Comparison of ENCODE assay signal across 24 mouse cellular contexts in genomic region chr13:29616654-29617171, GRCm38 (mm10).
DNase-seq lines count a peak whose midpoint lies in the region; ATAC-seq and TF ChIP-seq lines count a peak whose summit lies in the region.
"Had no signal": no experiment of that assay in that cellular context is flagged by ENCODE, and none has a peak within 500 bp of the region (broad histone marks: within the 10 kb centered on the region; RNA-seq: fewer than 3 reads in every experiment).

No protein-coding gene starts in this region.

- peaks cover 49% of the 10 kb centered on the region for H3K4me1 ChIP-seq in heart, embryonic 12.5 days (replicated peaks)
- H3K4me1 ChIP-seq in heart, adult 2 months (ENCODE audit: control insufficient read depth, insufficient read depth, low read length) = no peaks in the 10 kb centered on the region
- H3K4me1 ChIP-seq in midbrain, embryonic 11.5 days (ENCODE audit: control insufficient read depth, insufficient read depth, low read length) = no peaks in the 10 kb centered on the region
- peaks cover 10% of the 10 kb centered on the region; the same call in 1 of the 2 replicates for H3K4me1 ChIP-seq in midbrain, embryonic 16.5 days (ENCODE audit: control insufficient read depth, insufficient read depth, low read length)
- peaks cover 8 to 13% of the 10 kb centered on the region in 2 experiments; a peak in 3 of 4 replicates for H3K4me1 ChIP-seq in liver, embryonic 14.5 days (replicated peaks; ENCODE audit: control insufficient read depth in 2 of 2, insufficient read depth in 2 of 2, low read length in 1 of 2)
- H3K4me1 ChIP-seq in forebrain, embryonic 11.5 days (replicated peaks; ENCODE audit: control insufficient read depth, insufficient read depth, low read length) = peaks cover 5% of the 10 kb centered on the region; the same call in 1 of the 2 replicates
- no peaks in the 10 kb centered on the region for H3K4me1 ChIP-seq in forebrain, postnatal 0 days (ENCODE audit: insufficient read depth)
- H3K4me1 ChIP-seq: embryonic facial prominence, embryonic 15.5 days; forebrain, embryonic 15.5 days had no signal

- TF ChIP-seq EP300 in heart, adult 2 months (IDR thresholded peaks at IDR 0.05; ENCODE audit: insufficient read depth, low read depth, low read length) = no peak
- peak; percentile 57 for TF ChIP-seq EP300 in liver, embryonic 14.5 days (IDR thresholded peaks at IDR 0.05; ENCODE audit: low read depth)

- no peak overlapping the region for H3K4me2 ChIP-seq in heart, embryonic 12.5 days
- H3K4me2 ChIP-seq in midbrain, embryonic 11.5 days = no peak overlapping the region
- H3K4me2 ChIP-seq in midbrain, embryonic 16.5 days (ENCODE audit: low read length) = no peak overlapping the region
- H3K4me2 ChIP-seq in liver, embryonic 14.5 days (ENCODE audit: low read depth) = peak overlapping the region; percentile 25; the same call in 1 of the 2 replicates
- H3K4me2 ChIP-seq in forebrain, embryonic 11.5 days (ENCODE audit: low read depth, low read length, severe bottlenecking) = no peak overlapping the region
- H3K4me2 ChIP-seq in forebrain, postnatal 0 days (ENCODE audit: low read depth) = no peak overlapping the region
- H3K4me2 ChIP-seq: embryonic facial prominence, embryonic 15.5 days; forebrain, embryonic 15.5 days; heart, embryonic 13.5 days; hindbrain, embryonic 12.5 days had no signal

- TF ChIP-seq POLR2A in heart, adult 2 months (IDR thresholded peaks at IDR 0.05; ENCODE audit: insufficient read depth, low read depth, low read length) = no peak

- H3K27me3 ChIP-seq in heart, embryonic 12.5 days (replicated peaks) = no peaks in the 10 kb centered on the region
- no peaks in the 10 kb centered on the region for H3K27me3 ChIP-seq in heart, adult 2 months (ENCODE audit: control insufficient read depth, insufficient read depth, low read length)
- H3K27me3 ChIP-seq in midbrain, embryonic 11.5 days (ENCODE audit: control insufficient read depth, insufficient read depth, low read length) = no peaks in the 10 kb centered on the region
- no peaks in the 10 kb centered on the region for H3K27me3 ChIP-seq in midbrain, embryonic 16.5 days (ENCODE audit: control insufficient read depth, insufficient read depth, low read depth, low read length)
- H3K27me3 ChIP-seq in liver, embryonic 14.5 days (ENCODE audit: control insufficient read depth, insufficient read depth, low read length) = no peaks in the 10 kb centered on the region
- no peaks in the 10 kb centered on the region for H3K27me3 ChIP-seq in forebrain, embryonic 11.5 days (ENCODE audit: control insufficient read depth, insufficient read depth, low read length)
- no peaks in the 10 kb centered on the region for H3K27me3 ChIP-seq in forebrain, postnatal 0 days (ENCODE audit: insufficient read depth, low read length)
- H3K27me3 ChIP-seq: embryonic facial prominence, embryonic 15.5 days; forebrain, embryonic 15.5 days; heart, embryonic 13.5 days; hindbrain, embryonic 12.5 days had no signal

- peak overlapping the region; percentile 14; the same call in 1 of the 2 replicates for H3K27ac ChIP-seq in heart, embryonic 12.5 days (ENCODE audit: poor library complexity, severe bottlenecking)
- H3K27ac ChIP-seq in heart, adult 2 months = no peak overlapping the region
- H3K27ac ChIP-seq in midbrain, embryonic 11.5 days (ENCODE audit: low read depth, low read length) = no peak overlapping the region
- H3K27ac ChIP-seq in midbrain, embryonic 16.5 days (ENCODE audit: low read length) = no peak overlapping the region
- no peak overlapping the region for H3K27ac ChIP-seq in liver, embryonic 14.5 days
- no peak overlapping the region for H3K27ac ChIP-seq in forebrain, embryonic 11.5 days (ENCODE audit: low read depth, low read length)
- no peak overlapping the region for H3K27ac ChIP-seq in forebrain, postnatal 0 days (ENCODE audit: low read depth, low read length)
- H3K27ac ChIP-seq: embryonic facial prominence, embryonic 15.5 days; forebrain, embryonic 10.5 days; forebrain, embryonic 15.5 days; heart, embryonic 13.5 days; hindbrain, embryonic 12.5 days; hindbrain, postnatal 0 days had no signal

- no peak for TF ChIP-seq CTCF in heart, adult 2 months (IDR thresholded peaks at IDR 0.05)
- no peak for TF ChIP-seq CTCF in liver, embryonic 14.5 days (IDR thresholded peaks at IDR 0.05; ENCODE audit: low read depth)
- no peak for TF ChIP-seq CTCF in forebrain, postnatal 0 days (IDR thresholded peaks at IDR 0.05; ENCODE audit: low read depth)

- DNase-seq in heart, adult 2 months = no peak
- DNase-seq in midbrain, embryonic 11.5 days (ENCODE audit: low spot score, missing footprints) = peak; percentile 41
- DNase-seq in liver, embryonic 14.5 days (ENCODE audit: low read depth in 3 of 3, low spot score in 3 of 3) = no peak
- DNase-seq in forebrain, embryonic 11.5 days (ENCODE audit: low spot score) = no peak
- DNase-seq in forebrain, postnatal 0 days = no peak
- DNase-seq: adrenal gland, postnatal 10 days; B cell, adult 2 months; cerebellum, adult 2 months; cerebellum, postnatal 10 days; gastrocnemius, postnatal 10 days; heart, postnatal 10 days; heart, postnatal 4 days had no signal

- H3K9ac ChIP-seq in heart, embryonic 12.5 days = no peak overlapping the region
- H3K9ac ChIP-seq in heart, adult 2 months (ENCODE audit: low read depth, low read length) = no peak overlapping the region
- H3K9ac ChIP-seq in midbrain, embryonic 11.5 days (ENCODE audit: low read length) = no peak overlapping the region
- no peak overlapping the region for H3K9ac ChIP-seq in midbrain, embryonic 16.5 days (ENCODE audit: low read depth, low read length)
- no peak overlapping the region for H3K9ac ChIP-seq in liver, embryonic 14.5 days (replicated peaks)
- H3K9ac ChIP-seq in forebrain, embryonic 11.5 days (ENCODE audit: low read length) = no peak overlapping the region
- H3K9ac ChIP-seq in forebrain, postnatal 0 days = no peak overlapping the region
- H3K9ac ChIP-seq: embryonic facial prominence, embryonic 15.5 days; forebrain, embryonic 15.5 days; heart, embryonic 13.5 days; hindbrain, embryonic 12.5 days had no signal

- no peaks in the 10 kb centered on the region for H3K79me2 ChIP-seq in heart, adult 2 months (replicated peaks; ENCODE audit: control insufficient read depth, insufficient read depth, low read length)

- no peaks in the 10 kb centered on the region for H3K9me3 ChIP-seq in heart, embryonic 12.5 days (replicated peaks)
- H3K9me3 ChIP-seq in midbrain, embryonic 11.5 days (ENCODE audit: control insufficient read depth, low read length) = no peaks in the 10 kb centered on the region
- H3K9me3 ChIP-seq in midbrain, embryonic 16.5 days (replicated peaks; ENCODE audit: control insufficient read depth, low read length, poor library complexity, severe bottlenecking) = no peaks in the 10 kb centered on the region
- no peaks in the 10 kb centered on the region for H3K9me3 ChIP-seq in liver, embryonic 14.5 days (ENCODE audit: control insufficient read depth, low read length)
- H3K9me3 ChIP-seq in forebrain, embryonic 11.5 days (ENCODE audit: control insufficient read depth, low read length) = no peaks in the 10 kb centered on the region
- H3K9me3 ChIP-seq in forebrain, postnatal 0 days (ENCODE audit: low read length) = no peaks in the 10 kb centered on the region
- H3K9me3 ChIP-seq: embryonic facial prominence, embryonic 15.5 days; forebrain, embryonic 10.5 days; forebrain, embryonic 15.5 days; G1E; heart, embryonic 13.5 days; hindbrain, embryonic 12.5 days had no signal

- WGBS in heart, embryonic 12.5 days = 78% methylated on average over 3 of the region's 3 CpGs
- WGBS in heart, adult 2 months = 90% methylated on average over 3 of the region's 3 CpGs
- WGBS in midbrain, embryonic 11.5 days = 89% methylated on average over 3 of the region's 3 CpGs
- WGBS in midbrain, embryonic 16.5 days = 85% methylated on average over 3 of the region's 3 CpGs
- 49% methylated on average over 3 of the region's 3 CpGs for WGBS in liver, embryonic 14.5 days (ENCODE audit: insufficient replicate concordance)
- WGBS in forebrain, embryonic 11.5 days = 83% methylated on average over 3 of the region's 3 CpGs
- WGBS in forebrain, postnatal 0 days = 77% methylated on average over 3 of the region's 3 CpGs

- intact Hi-C loops in heart, adult 2 months (cut with DNase I) = loop anchor here (10.0 kb wide), 1 partner anchor 1202 kb away; no protein-coding TSS in a partner anchor

- no peak overlapping the region for H3K4me3 ChIP-seq in heart, embryonic 12.5 days
- H3K4me3 ChIP-seq in heart, adult 2 months = no peak overlapping the region
- no peak overlapping the region for H3K4me3 ChIP-seq in midbrain, embryonic 11.5 days (ENCODE audit: low read depth, low read length)
- H3K4me3 ChIP-seq in midbrain, embryonic 16.5 days (ENCODE audit: low read depth, low read length) = no peak overlapping the region
- H3K4me3 ChIP-seq in liver, embryonic 14.5 days (ENCODE audit: insufficient read depth in 1 of 2, low read depth in 2 of 2, low read length in 2 of 2) = no peak overlapping the region
- no peak overlapping the region for H3K4me3 ChIP-seq in forebrain, embryonic 11.5 days (ENCODE audit: low read depth, low read length)
- no peak overlapping the region for H3K4me3 ChIP-seq in forebrain, postnatal 0 days (ENCODE audit: low read depth, low read length)
- H3K4me3 ChIP-seq: embryonic facial prominence, embryonic 15.5 days; erythroblast, embryonic 14.5 days; forebrain, embryonic 10.5 days; forebrain, embryonic 15.5 days; heart, embryonic 13.5 days; hindbrain, embryonic 12.5 days had no signal

- no peaks in the 10 kb centered on the region for H3K36me3 ChIP-seq in heart, embryonic 12.5 days
- H3K36me3 ChIP-seq in heart, adult 2 months (ENCODE audit: control insufficient read depth, insufficient read depth, low read length) = no peaks in the 10 kb centered on the region
- no peaks in the 10 kb centered on the region for H3K36me3 ChIP-seq in midbrain, embryonic 11.5 days (ENCODE audit: control insufficient read depth, insufficient read depth, low read length)
- H3K36me3 ChIP-seq in midbrain, embryonic 16.5 days (ENCODE audit: control insufficient read depth, insufficient read depth, low read length) = no peaks in the 10 kb centered on the region
- no peaks in the 10 kb centered on the region for H3K36me3 ChIP-seq in liver, embryonic 14.5 days (replicated peaks; ENCODE audit: control insufficient read depth, insufficient read depth, low read depth)
- H3K36me3 ChIP-seq in forebrain, embryonic 11.5 days (ENCODE audit: control insufficient read depth, insufficient read depth, low read length) = no peaks in the 10 kb centered on the region
- no peaks in the 10 kb centered on the region for H3K36me3 ChIP-seq in forebrain, postnatal 0 days (ENCODE audit: insufficient read depth)
- H3K36me3 ChIP-seq: embryonic facial prominence, embryonic 15.5 days; forebrain, embryonic 10.5 days; forebrain, embryonic 15.5 days; heart, embryonic 13.5 days; hindbrain, embryonic 12.5 days had no signal

- ATAC-seq in heart, embryonic 12.5 days (ENCODE audit: insufficient number of reproducible peaks, low FRiP score) = no peak
- ATAC-seq in midbrain, embryonic 11.5 days (ENCODE audit: low FRiP score) = no peak
- no peak for ATAC-seq in midbrain, embryonic 16.5 days
- peak; percentile 89 for ATAC-seq in liver, embryonic 14.5 days (ENCODE audit: insufficient read depth)
- ATAC-seq in megakaryocyte-erythroid progenitor cell, adult 5-6 weeks (replicated peaks; ENCODE audit: low FRiP score, low TSS enrichment, poor library complexity, severe bottlenecking) = peak; percentile 77
- no peak for ATAC-seq in forebrain, embryonic 11.5 days (replicated peaks; ENCODE audit: low FRiP score)
- no peak for ATAC-seq in forebrain, postnatal 0 days
- ATAC-seq: CD4-positive, CD25-positive, alpha-beta regulatory T cell, adult 4 months; forebrain, embryonic 15.5 days; hindbrain, postnatal 0 days had no signal

Comparison
In these comparisons a context has a peak if more than half of its experiments do, and no peak if none do; other contexts are left out.
1. ATAC-seq: peak in liver, embryonic 14.5 days (single experiment) and megakaryocyte-erythroid progenitor cell, adult 5-6 weeks (single experiment); none in heart, embryonic 12.5 days (single experiment), midbrain, embryonic 11.5 days (single experiment), midbrain, embryonic 16.5 days (single experiment), forebrain, embryonic 11.5 days (single experiment) and forebrain, postnatal 0 days (single experiment).